ENCODE assay signal across 20 mouse cellular contexts in the genomic region with DNA sequence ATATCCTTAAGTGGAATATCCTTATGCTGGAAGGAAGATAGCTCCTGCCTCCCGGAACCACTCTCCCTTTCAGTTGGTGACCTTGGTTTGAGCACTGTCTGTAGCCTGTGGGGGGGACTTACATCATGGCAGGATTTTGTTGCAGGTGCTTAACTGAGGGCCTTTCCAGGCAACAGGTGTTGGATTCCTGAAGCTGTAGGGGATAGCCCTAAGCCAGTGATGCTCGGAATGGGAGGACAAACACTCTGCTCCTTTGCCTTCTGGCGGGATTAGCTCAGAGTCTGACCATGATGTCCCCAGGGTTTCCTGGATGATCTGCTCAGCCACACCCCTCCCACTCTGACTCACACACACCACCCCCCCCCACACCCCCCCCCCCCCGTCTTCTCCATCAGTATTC. TPM values are rescaled to one million over a fixed set of nuclear protein-coding genes. Genes with fewer than 3 reads are reported as not detected.
A peak's percentile ranks its signal among the peaks of the same experiment; 100 is the strongest.
DNase-seq lines count a peak whose midpoint lies in the region; ATAC-seq and TF ChIP-seq lines count a peak whose summit lies in the region.
"Had no signal": no experiment of that assay in that cellular context is flagged by ENCODE, and none has a peak within 500 bp of the region (broad histone marks: within the 10 kb centered on the region; RNA-seq: fewer than 3 reads in every experiment).

No protein-coding gene starts in this region.

- H3K36me3 ChIP-seq in hindbrain, embryonic 10.5 days, result no peaks in the 10 kb centered on the region
- H3K36me3 ChIP-seq in hindbrain, embryonic 14.5 days (replicated peaks; ENCODE audit: control insufficient read depth, insufficient read depth), result no peaks in the 10 kb centered on the region
- H3K36me3 ChIP-seq in ES-E14 (ENCODE audit: control insufficient read depth, insufficient read depth, low read length, poor library complexity, severe bottlenecking), result no peaks in the 10 kb centered on the region
- no peaks in the 10 kb centered on the region for H3K36me3 ChIP-seq in forebrain, embryonic 15.5 days
- H3K36me3 ChIP-seq: embryonic facial prominence, embryonic 13.5 days; heart, embryonic 13.5 days; hindbrain, embryonic 12.5 days had no signal

- H3K4me1 ChIP-seq in hindbrain, embryonic 10.5 days (replicated peaks), result peaks cover 58% of the 10 kb centered on the region
- peaks cover 12% of the 10 kb centered on the region for H3K4me1 ChIP-seq in hindbrain, embryonic 14.5 days (replicated peaks; ENCODE audit: control insufficient read depth, insufficient read depth, low read length)
- H3K4me1 ChIP-seq in ES-E14 (ENCODE audit: control insufficient read depth in 2 of 2, insufficient read depth in 2 of 2, low read length in 2 of 2, poor library complexity in 1 of 2), result peaks cover 12 to 50% of the 10 kb centered on the region in 2 experiments; a peak in 3 of 4 replicates
- peaks cover 37% of the 10 kb centered on the region for H3K4me1 ChIP-seq in forebrain, embryonic 15.5 days
- H3K4me1 ChIP-seq: embryonic facial prominence, embryonic 13.5 days had no signal

- no peak overlapping the region for H3K9ac ChIP-seq in hindbrain, embryonic 14.5 days
- H3K9ac ChIP-seq in ES-E14 (ENCODE audit: insufficient read depth, low read depth, low read length, poor library complexity, severe bottlenecking), result peak overlapping the region; percentile 69; the same call in 1 of the 2 replicates
- H3K9ac ChIP-seq in forebrain, embryonic 15.5 days (replicated peaks), result no peak overlapping the region
- H3K9ac ChIP-seq: embryonic facial prominence, embryonic 13.5 days; heart, embryonic 13.5 days; hindbrain, embryonic 12.5 days had no signal

- no peak overlapping the region for H3K4me2 ChIP-seq in hindbrain, embryonic 14.5 days (replicated peaks)
- H3K4me2 ChIP-seq in forebrain, embryonic 15.5 days (replicated peaks), result no peak overlapping the region
- H3K4me2 ChIP-seq: embryonic facial prominence, embryonic 13.5 days; heart, embryonic 13.5 days; hindbrain, embryonic 12.5 days had no signal

- 36% methylated on average over 4 of the region's 4 CpGs for WGBS in hindbrain, embryonic 10.5 days
- 34% methylated on average over 4 of the region's 4 CpGs for WGBS in hindbrain, embryonic 14.5 days
- 41% methylated on average over 4 of the region's 4 CpGs for WGBS in forebrain, embryonic 15.5 days

- DNase-seq in hindbrain, embryonic 10.5 days (ENCODE audit: low spot score), result no peak
- no peak for DNase-seq in hindbrain, embryonic 14.5 days (ENCODE audit: low spot score)
- DNase-seq in retina, postnatal 1 day, result peak; percentile 37
- DNase-seq in retina, embryonic 14.5 days (ENCODE audit: low spot score), result no peak
- DNase-seq in ES-E14 (ENCODE audit: low read depth, low spot score), result no peak
- no peak for DNase-seq in ovary, postnatal 10 days (ENCODE audit: low spot score)
- no peak for DNase-seq in gastrocnemius, postnatal 4 days (ENCODE audit: low spot score in 2 of 2)
- DNase-seq: adrenal gland, postnatal 10 days; cerebellum, adult 11 months; cerebellum, adult 8-10 months; cerebellum, postnatal 14 days; gastrocnemius, postnatal 14 days; heart, postnatal 36 days; kidney, adult 2 months had no signal

- H3K4me3 ChIP-seq in hindbrain, embryonic 10.5 days, result no peak overlapping the region
- no peak overlapping the region for H3K4me3 ChIP-seq in hindbrain, embryonic 14.5 days (replicated peaks; ENCODE audit: low read length)
- peak overlapping the region; percentile 10 to 38; a peak in 3 of 4 replicates for H3K4me3 ChIP-seq in ES-E14 (ENCODE audit: insufficient read depth in 1 of 2, low read depth in 1 of 2, low read length in 2 of 2, poor library complexity in 1 of 2, severe bottlenecking in 1 of 2)
- H3K4me3 ChIP-seq in forebrain, embryonic 15.5 days, result no peak overlapping the region
- H3K4me3 ChIP-seq: embryonic facial prominence, embryonic 13.5 days; heart, embryonic 13.5 days; hindbrain, embryonic 12.5 days had no signal

- peak overlapping the region; percentile 46; the same call in 1 of the 2 replicates for H3K27ac ChIP-seq in hindbrain, embryonic 10.5 days
- no peak overlapping the region for H3K27ac ChIP-seq in hindbrain, embryonic 14.5 days
- H3K27ac ChIP-seq in ES-E14 (ENCODE audit: insufficient read depth, low read depth, low read length, poor library complexity, severe bottlenecking), result peak overlapping the region; percentile 85
- H3K27ac ChIP-seq in forebrain, embryonic 15.5 days (replicated peaks), result peak overlapping the region; percentile 72; the same call in 1 of the 2 replicates
- H3K27ac ChIP-seq: embryonic facial prominence, embryonic 13.5 days; heart, embryonic 13.5 days; hindbrain, embryonic 12.5 days had no signal

- 0 out of 2 replicates have a peak, but pooled peaks cover 3% of the 10 kb centered on the region for H3K9me3 ChIP-seq in hindbrain, embryonic 10.5 days
- no peaks in the 10 kb centered on the region for H3K9me3 ChIP-seq in hindbrain, embryonic 14.5 days (ENCODE audit: control insufficient read depth, low read length)
- no peaks in the 10 kb centered on the region for H3K9me3 ChIP-seq in ES-E14 (ENCODE audit: control insufficient read depth, insufficient read depth, low read depth, low read length)
- H3K9me3 ChIP-seq in forebrain, embryonic 15.5 days, result no peaks in the 10 kb centered on the region
- H3K9me3 ChIP-seq: embryonic facial prominence, embryonic 13.5 days; heart, embryonic 13.5 days; hindbrain, embryonic 12.5 days had no signal

- ATAC-seq in hindbrain, embryonic 14.5 days (ENCODE audit: low FRiP score), result no peak
- ATAC-seq in forebrain, embryonic 15.5 days (replicated peaks), result no peak
- ATAC-seq: intestine, embryonic 16.5 days had no signal

- in situ Hi-C loops in ES-E14 (cut with MboI; ENCODE audit: low sequenced_read_pairs in 2 of 2, unreplicated experiment in 2 of 2), result no loop called here

- H3K27me3 ChIP-seq in hindbrain, embryonic 10.5 days (ENCODE audit: insufficient read depth, poor library complexity, severe bottlenecking), result peaks cover 70% of the 10 kb centered on the region
- H3K27me3 ChIP-seq in hindbrain, embryonic 14.5 days (ENCODE audit: control insufficient read depth, insufficient read depth, low read length), result no peaks in the 10 kb centered on the region
- H3K27me3 ChIP-seq in forebrain, embryonic 15.5 days, result peaks cover 10% of the 10 kb centered on the region; the same call in 1 of the 2 replicates

TF ChIP-seq in ES-E14, 5 proteins besides CTCF, POLR2A, EP300 and RAD21:
- TF ChIP-seq MAFK (IDR thresholded peaks at IDR 0.05; ENCODE audit: insufficient read depth, low read depth, low read length) (no peak), ZC3H11A (IDR thresholded peaks at IDR 0.05; ENCODE audit: borderline replicate concordance, low read depth, low read length) (no peak)

RNA-seq across cellular contexts. Expression of a gene that starts 45.5 kb away (rescaled TPM):
- 0.80 and 1.1 TPM in 2 replicates for polyA plus RNA-seq in hindbrain, embryonic 10.5 days (2016; fragmentation: Nextera tagmentation; extraction: Ambion mirVana)
- polyA plus RNA-seq in hindbrain, embryonic 14.5 days (2014; fragmentation: Nextera tagmentation; extraction: Ambion mirVana), result 5.9 and 6.0 TPM in 2 replicates
- 9.8 and 13.6 TPM in 2 replicates for total RNA-seq in ES-E14 (2012; rRNA removed)
- 7.9 and 8.2 TPM in 2 replicates for polyA plus RNA-seq in forebrain, embryonic 15.5 days (2015; fragmentation: Nextera tagmentation; extraction: Ambion mirVana)
- under 1 TPM; 0.31 to 0.54 TPM for total RNA-seq in gastrocnemius, postnatal 4 days (2021)
- total RNA-seq: granulocyte monocyte progenitor cell, adult 5-6 weeks had no signal

Comparison
In these comparisons a context has a peak if more than half of its experiments do, and no peak if none do; other contexts are left out.
1. H3K4me3 ChIP-seq: peak in ES-E14 (2 of 2); none in hindbrain, embryonic 10.5 days (single experiment), hindbrain, embryonic 14.5 days (single experiment) and forebrain, embryonic 15.5 days (single experiment).